Mouse (Mus musculus) E14TG2a.4 (cell line): ENCODE results near the gene Helz.

Source experiments
- CTCF ChIP-seq: conservative IDR thresholded peaks from 2 replicates; pipeline ENCODE4 v1.5.1; 2014; ENCODE audit warnings: low read length
- POU5F1 ChIP-seq: IDR thresholded peaks from 2 replicates; pipeline ENCODE4 v1.6.1; 2014; ENCODE audit warnings: low read length, borderline replicate concordance

- TF ChIP-seq CTCF (no peak), POU5F1 (no peak)
These were observed 107.8 kb downstream of the Helz start for GRCm38 (mm10) chr11:107655538-107655937.
